Mouse (Mus musculus): Measurements from ENCODE around the gene Slx4.
A peak's percentile ranks its signal among the peaks of the same experiment; 100 is the strongest.
"Not testable (repeated sequence)": the region's sequence is repeated elsewhere in the genome, so short reads cannot be mapped to it uniquely, and the experiment has no call there.

The Slx4 gene

GRCm38 (mm10) chr16:4003489-4004398 lies at the start of gene Slx4:
Slx4 (minus strand) TSS chr16:4003770.
- DNase-seq (ENCODE audit: low read depth, low spot score): peak; percentile 99

DNA sequence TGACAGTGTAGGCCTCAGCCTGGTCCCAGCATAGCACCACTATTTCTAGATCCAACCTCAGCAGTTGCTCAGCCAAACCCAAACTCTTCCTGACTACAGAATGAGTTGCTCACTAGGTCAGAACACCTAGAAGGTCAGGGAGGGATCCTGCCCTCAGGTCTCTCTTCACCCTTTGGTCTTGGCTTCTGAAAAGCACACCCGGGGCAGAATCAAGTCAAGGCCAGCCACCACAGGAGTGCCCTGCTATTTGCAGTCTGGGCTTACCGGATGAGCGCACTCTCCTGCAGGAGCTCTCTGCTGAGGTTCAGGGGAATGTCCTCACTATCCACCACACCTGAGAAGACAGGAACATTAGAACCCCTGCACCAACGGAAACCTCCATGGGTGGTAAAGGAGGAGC lies 49.0 kb upstream of the Slx4 start:
- no peak for DNase-seq (ENCODE audit: low read depth, low spot score)

DNA sequence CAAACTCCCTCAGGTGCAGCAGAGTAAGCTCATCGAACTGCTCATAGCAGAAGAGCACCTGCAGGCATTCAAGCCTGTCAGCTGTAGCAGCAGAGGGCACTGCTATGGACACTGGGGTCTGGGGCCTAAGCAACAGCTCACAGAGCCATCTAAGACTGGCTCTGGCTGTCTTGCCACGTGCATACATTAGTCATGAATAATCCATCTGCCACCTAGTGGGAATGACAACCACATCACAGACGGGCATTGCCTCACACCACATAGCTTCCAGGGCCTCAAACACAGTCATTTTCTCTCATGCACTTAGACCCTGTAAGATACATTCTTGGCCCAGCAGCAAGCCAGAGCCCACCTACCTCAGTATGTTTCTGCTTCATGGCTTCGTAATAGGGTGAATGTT lies 42.0 kb upstream of the Slx4 start:
- no peak for DNase-seq (ENCODE audit: low read depth, low spot score)

DNA sequence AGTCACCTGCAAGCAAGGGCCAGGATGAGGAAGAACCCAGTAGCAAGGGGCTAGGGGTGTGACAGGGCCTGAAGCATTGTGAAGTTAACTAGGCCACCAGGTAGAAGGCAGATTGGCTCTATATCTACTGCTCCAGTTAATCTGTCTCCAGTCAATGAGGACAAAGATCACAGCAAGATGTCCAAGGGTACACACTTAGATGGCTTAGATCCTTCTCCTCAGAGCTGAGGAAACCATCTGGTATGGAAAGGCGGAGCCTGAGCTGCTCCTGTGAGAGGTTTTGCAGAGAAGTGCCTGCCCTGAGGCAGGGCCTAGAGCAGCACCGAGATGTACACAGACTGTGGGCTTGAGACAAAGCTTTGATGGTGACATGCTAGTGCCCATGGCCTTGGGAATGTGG lies 40.5 kb upstream of the Slx4 start:
- no peak for DNase-seq (ENCODE audit: low read depth, low spot score)

DNA sequence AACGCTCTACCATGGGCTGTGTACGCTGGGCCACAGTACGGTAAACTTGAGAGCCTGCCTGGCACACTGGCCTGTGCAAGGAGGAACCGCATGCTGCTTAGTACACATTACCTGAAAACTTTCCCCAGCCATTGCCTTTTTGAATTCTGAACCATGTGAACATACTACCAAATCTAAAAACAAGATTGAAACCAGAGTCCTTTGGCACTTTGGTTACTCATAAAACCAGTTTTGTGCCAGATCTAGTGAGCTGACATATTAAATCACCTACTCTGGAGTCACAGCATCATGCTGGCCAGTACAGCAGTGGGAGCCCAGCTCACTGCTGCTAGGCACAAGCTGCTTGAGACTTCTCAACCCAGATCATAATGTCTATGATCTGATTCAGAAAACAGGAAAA lies 38.1 kb upstream of the Slx4 start:
- DNase-seq (ENCODE audit: low read depth, low spot score): no peak

- no peak for DNase-seq (ENCODE audit: low read depth, low spot score)
These were observed 36.6 kb upstream of the Slx4 start for GRCm38 (mm10) chr16:4040206-4040605.

DNA sequence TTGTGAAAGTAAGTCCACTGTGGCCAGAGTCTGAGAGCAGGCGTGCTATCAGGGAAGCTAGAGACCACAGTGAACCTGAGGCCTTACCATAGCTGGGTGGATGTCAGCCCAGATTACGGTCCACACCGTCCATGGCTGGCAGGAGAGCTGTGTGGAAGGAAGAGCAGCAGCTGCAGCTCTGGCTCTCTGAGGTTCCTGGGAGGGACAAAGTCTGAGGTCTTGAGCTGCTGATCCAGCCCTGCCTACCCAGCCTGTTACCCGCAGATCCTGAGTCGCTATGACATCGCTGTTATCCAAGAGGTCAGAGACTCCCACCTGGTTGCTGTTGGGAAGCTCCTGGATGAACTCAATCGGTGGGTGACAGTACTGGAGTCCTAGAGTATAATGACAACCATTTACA lies 34.1 kb upstream of the Slx4 start:
- DNase-seq (ENCODE audit: low read depth, low spot score): no peak

- no peak for DNase-seq (ENCODE audit: low read depth, low spot score)
These were observed 33.2 kb upstream of the Slx4 start, which contains the start of gene Dnase1 for GRCm38 (mm10) chr16:4036807-4037206. Dnase1 (plus strand) TSS chr16:4036942.

DNA sequence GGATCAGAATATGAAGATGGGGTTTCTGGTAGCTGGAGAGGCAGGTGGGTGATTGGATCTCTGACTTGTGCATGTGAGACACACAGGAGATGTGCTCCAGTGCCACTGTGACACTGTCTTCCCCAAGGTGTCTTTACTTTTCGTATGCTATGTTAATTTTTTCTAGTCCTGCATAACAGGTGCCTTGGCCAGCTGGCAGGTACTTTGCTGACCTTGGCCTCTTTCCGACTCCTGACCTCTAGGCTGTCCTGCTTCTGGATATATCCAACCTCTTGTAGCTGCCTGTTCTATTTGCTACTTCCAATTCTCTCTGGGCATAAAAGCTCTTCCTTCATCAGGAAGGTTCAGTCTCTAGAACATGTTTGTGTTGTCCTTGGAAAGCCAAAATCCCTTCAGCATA lies 32.0 kb upstream of the Slx4 start:
- no peak for DNase-seq (ENCODE audit: low read depth, low spot score)

GRCm38 (mm10) chr16:4034476-4034875 lies 30.9 kb upstream of the Slx4 start:
- no peak for DNase-seq (ENCODE audit: low read depth, low spot score)

DNA sequence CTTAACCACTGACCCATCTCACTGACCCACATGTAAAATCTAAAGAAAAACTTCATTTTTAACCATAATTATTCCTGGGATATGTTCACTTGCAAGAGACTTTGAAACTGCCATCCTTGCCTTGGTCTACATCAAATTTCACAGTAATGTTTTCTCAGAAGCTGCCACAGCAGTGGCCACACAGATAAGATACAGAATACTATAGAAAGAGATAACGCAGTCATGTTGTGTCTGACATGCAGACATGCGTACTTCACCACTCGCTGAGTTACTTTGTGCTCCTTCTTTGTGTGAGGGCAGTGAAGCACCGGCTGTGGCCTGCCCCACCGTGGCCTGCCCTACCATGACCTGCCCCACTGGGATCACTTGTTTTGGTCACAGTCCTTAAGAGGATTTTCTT lies 30.4 kb upstream of the Slx4 start:
- no peak for DNase-seq (ENCODE audit: low read depth, low spot score)

GRCm38 (mm10) chr16:4032341-4032748 lies 28.8 kb upstream of the Slx4 start:
- DNase-seq (ENCODE audit: low read depth, low spot score): no peak

DNA sequence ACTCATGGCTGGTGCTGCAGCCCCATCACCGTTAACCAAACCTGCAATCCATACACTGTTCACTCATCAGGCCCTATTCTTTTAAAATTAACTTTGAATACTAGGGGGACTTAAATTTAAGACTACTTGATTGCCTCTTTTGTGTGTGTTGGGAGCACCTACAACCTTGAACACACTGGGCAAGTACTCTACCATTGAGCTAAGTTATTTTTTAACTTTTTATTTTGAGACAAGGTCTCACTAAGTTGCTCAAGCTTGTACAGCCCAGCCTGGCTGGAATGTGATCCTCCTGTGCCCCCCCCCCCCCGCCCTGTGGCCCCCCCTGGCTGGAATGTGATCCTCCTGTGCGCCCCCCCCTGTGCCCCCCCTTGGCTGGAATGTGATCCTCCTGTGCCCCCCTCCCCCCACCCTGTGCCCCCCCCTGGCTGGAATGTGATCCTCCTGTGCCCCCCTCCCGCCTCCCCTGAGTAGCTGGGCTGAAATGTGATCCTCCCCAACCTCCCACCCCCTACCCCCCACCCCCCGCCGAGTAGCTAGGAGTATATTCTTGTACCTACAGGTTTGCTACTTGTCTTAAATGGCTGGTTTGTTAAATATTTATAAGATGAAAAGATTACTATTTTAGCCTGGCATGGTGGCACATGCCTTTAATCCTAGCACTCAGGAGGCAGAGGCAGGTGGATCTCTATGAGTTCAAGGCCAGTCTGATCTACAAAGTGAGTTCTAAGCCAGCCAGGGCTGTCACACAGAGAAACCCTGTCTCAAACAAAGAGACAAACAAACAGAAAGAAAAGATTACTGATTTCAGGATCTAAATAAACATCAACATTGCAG lies 28.1 kb upstream of the Slx4 start:
- DNase-seq (ENCODE audit: low read depth, low spot score): no peak

DNA sequence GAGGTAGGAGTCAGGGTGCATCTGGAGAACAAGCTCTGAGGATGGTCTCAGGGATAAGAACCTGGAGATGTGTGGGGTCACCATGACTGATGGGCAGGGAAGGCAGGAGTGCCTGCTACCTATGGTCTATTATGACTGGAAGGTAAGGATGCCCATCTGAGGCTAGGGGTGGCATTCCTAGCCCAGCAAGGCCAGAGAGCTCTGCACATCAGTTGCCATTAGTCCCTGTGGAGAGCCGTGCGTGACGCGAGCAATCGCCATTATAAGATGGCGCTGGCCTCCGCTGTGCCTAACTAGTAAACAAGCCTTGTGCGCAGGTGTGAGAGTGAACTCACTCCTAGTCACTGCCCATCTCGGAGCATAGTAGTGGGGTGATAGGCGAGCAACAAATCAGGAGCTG lies 26.9 kb upstream of the Slx4 start:
- DNase-seq (ENCODE audit: low read depth, low spot score): no peak

- no peak for DNase-seq (ENCODE audit: low read depth, low spot score)
These were observed 25.8 kb upstream of the Slx4 start for GRCm38 (mm10) chr16:4029371-4029841.

GRCm38 (mm10) chr16:4027211-4027610 lies 23.6 kb upstream of the Slx4 start:
- no peak for DNase-seq (ENCODE audit: low read depth, low spot score)

DNA sequence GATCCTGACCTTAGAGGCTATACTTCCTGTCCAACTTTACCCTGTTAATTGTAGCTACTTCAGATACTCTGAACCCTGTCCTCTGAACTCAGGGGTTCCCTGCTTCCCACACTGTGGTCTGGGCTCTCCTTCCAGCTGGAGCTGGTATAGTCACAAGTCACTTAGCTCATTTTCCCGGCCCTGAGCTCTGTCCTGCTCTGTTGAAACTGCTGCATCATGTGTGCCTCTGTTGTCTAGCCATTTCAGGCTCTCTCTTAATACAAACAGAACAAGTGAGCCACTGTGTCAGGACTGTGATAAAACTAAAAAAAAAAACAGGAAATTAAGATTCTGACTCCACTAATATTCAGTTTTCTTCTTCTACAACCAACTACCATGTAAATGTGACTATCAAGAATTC lies 23.1 kb upstream of the Slx4 start:
- no peak for DNase-seq (ENCODE audit: low read depth, low spot score)

- DNase-seq (ENCODE audit: low read depth, low spot score): no peak
These were observed 19.1 kb upstream of the Slx4 start for GRCm38 (mm10) chr16:4022719-4023118.

- no peak for DNase-seq (ENCODE audit: low read depth, low spot score)
These were observed 17.7 kb upstream of the Slx4 start for GRCm38 (mm10) chr16:4021241-4021640.

DNA sequence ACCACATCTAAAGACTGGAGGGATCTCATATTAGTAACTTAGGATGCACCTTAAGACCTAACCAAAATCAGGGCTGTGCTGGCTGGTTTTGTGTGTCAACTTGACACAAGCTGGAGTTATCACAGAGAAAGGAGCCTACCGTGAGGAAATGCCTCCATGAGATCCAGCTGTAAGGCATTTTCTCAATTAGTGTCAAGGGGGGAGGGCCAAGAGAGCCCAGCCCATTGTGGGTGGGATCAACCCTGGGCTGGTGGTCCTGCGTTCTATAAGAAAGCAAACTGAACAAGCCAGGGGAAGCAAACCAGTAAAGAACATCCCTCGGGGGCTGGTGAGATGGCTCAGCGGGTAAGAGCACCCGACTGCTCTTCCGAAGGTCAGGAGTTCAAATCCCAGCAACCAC lies 13.9 kb upstream of the Slx4 start:
- not testable (repeated sequence) for DNase-seq (ENCODE audit: low read depth, low spot score)

DNA sequence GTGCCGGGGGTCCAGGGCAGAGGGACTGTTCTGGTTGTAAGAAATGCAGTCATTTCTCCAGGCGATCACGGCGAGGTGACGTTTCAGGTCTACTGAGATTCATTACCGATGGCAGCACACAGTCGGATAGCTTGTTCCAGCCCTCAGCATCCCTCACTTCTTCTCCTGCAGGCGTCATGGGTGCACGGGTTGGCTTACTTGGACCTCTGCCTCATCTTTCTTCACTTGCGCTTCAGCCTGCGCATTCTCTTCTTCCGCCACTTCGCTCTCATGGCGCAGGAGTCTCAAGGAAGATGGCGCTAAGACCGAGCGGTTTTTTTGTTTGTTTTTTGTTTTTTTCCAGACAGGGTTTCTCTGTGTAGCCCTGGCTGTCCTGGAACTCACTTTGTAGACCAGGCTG lies 13.2 kb upstream of the Slx4 start:
- not testable (repeated sequence) for DNase-seq (ENCODE audit: low read depth, low spot score)

DNA sequence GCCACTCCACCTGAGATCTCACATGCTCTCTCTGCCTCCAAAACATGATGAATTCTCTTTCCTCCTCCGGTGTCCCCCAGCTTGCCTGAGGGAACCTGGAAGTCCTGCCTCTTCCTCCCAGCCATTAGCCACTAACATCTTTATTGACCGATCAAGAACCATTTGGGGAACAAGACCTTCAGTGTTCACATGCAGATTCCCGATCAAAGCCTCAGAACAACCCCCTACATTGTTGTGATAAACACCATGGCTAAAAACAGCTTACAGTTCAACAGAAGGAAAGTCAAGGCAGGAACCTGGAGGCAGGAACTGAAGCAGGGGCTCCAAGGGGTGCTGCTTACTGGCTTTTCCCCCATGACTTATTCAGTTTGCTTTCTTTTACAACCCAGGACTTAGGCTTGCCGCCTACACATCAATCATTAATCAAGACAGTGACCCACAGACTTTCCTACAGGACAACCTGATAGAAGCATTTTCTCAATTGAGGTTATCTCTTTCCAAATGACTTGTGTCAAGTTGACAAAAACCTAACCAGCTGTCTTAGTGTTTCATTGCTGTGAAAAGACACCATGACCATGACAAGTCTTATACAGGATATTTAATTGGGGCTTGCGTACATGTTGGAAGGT lies 10.6 kb upstream of the Slx4 start:
- no peak for DNase-seq (ENCODE audit: low read depth, low spot score)

Measured in embryo, embryonic 11.5 days (tissue).